Mouse (Mus musculus) cortical plate, adult 2 months (tissue): ENCODE data around the gene Fam207a.

ENCODE experiments used
- CTCF ChIP-seq: fragments of 200-500 bp; IDR thresholded peaks from 2 replicates; pipeline ENCODE4 v1.5.1; 2011; ENCODE audit warnings: mild to moderate bottlenecking, control low read depth, low read length; ENCODE audit not compliant: insufficient read depth; ENCODE audit errors: extremely low read depth
- POLR2A ChIP-seq: fragments of 200-500 bp; IDR thresholded peaks from 2 replicates; pipeline ENCODE4 v1.6.1; 2011; ENCODE audit warnings: mild to moderate bottlenecking, low read length, control low read depth; ENCODE audit not compliant: insufficient read depth; ENCODE audit errors: extremely low read depth

GRCm38 (mm10) chr10:77532020-77532413, 16.4 kb upstream of the Fam207a start:
- TF ChIP-seq POLR2A (no peak), CTCF (no peak)
